Mouse (Mus musculus): ENCODE data around the gene Ppp1r13l. TPM values are rescaled to one million over a fixed set of nuclear protein-coding genes. Genes with fewer than 3 reads are reported as not detected.

Gene Ppp1r13l
- polyA plus RNA-seq, 2 experiments = 15.3 to 33.8 TPM

DNA sequence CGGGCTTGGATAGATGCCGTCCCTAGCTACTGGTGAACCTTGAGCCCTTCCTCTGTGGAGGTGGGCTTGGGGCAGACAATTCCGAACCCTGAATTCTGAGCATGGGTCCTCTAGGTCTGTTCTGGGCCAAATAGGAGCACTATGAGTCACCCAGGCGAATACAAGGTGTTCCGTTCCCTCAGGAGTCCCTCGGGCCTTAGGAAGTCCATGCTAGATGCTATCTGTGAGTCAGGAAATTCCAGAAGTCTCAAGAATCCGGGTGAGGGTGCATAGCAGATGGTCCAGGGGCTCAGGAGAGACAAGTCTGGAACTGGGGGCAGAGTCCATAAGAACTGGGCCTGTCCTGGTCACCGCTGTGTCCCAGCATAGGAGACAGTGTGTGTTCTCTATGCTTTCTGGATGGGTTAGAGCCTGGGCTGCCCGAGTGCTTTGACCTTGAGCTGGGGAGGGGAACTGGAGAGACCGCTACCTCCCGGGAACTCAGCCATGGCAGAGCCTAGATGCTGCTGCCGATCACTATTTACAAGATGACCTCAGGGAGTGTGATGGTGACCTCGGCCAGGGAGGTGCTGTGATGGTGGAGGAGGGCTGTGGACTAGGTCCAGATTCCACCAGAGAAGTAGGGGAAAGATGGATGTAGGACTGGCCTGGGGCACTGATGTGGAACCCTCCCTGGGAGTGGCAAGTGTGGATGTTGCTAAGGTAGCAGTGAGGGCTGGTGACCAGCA lies 10.2 kb upstream of the Ppp1r13l start:
- Histone ChIP-seq H3K9me3 (ENCODE audit: control insufficient read depth, low read length) (no peaks in the 10 kb centered on the region), H3K27me3 (ENCODE audit: control insufficient read depth, insufficient read depth, low read length) (no peaks in the 10 kb centered on the region), H3K4me2 (replicated peaks; ENCODE audit: low read depth, low read length, severe bottlenecking) (no peak overlapping the region), H3K9ac (ENCODE audit: low read depth, low read length, severe bottlenecking) (no peak overlapping the region), H3K27ac (replicated peaks; ENCODE audit: low read depth, low read length) (no peak overlapping the region), H3K4me1 (ENCODE audit: control insufficient read depth, insufficient read depth, low read length) (peaks cover 10% of the 10 kb centered on the region), H3K4me3 (replicated peaks; ENCODE audit: low read length) (no peak overlapping the region), H3K36me3 (ENCODE audit: control insufficient read depth, insufficient read depth, low read length) (peaks cover 59% of the 10 kb centered on the region)
- ATAC-seq (ENCODE audit: low FRiP score, low read depth) (no peak), DNase-seq (ENCODE audit: low spot score) (no peak)
- no peak for TF ChIP-seq POLR2A (IDR thresholded peaks at IDR 0.05; ENCODE audit: borderline replicate concordance, extremely low read depth, insufficient read depth, insufficient read length)
- WGBS = 87% methylated on average over 13 of the region's 13 CpGs

DNA sequence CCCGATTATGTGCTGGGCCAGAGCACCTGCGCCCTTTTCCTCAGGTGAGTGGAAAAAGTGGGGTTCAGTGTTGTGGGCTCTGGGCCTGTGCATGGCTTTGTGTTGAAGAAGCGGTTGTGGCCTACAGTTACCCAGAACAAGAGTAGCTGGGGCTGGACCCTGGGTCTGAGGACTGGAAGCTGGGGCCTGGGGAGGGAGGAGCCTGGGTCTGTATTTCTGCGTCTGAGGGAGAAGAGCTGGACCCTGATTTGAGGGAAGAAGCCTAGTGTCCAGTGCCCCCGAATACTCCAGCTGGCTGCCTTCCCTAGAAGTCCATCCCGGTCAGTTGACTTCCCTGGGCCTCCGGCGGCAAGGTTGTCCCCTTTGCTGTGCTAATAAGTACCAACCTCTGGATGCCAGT lies 9.3 kb upstream of the Ppp1r13l start:
- DNase-seq (ENCODE audit: low spot score) (no peak), ATAC-seq (ENCODE audit: low FRiP score, low read depth) (no peak)
- Histone ChIP-seq H3K4me3 (replicated peaks; ENCODE audit: low read length) (no peak overlapping the region), H3K9me3 (ENCODE audit: control insufficient read depth, low read length) (no peaks in the 10 kb centered on the region), H3K27ac (replicated peaks; ENCODE audit: low read depth, low read length) (no peak overlapping the region), H3K36me3 (ENCODE audit: control insufficient read depth, insufficient read depth, low read length) (peaks cover 67% of the 10 kb centered on the region), H3K27me3 (ENCODE audit: control insufficient read depth, insufficient read depth, low read length) (no peaks in the 10 kb centered on the region), H3K9ac (ENCODE audit: low read depth, low read length, severe bottlenecking) (no peak overlapping the region), H3K4me1 (ENCODE audit: control insufficient read depth, insufficient read depth, low read length) (peaks cover 8% of the 10 kb centered on the region), H3K4me2 (replicated peaks; ENCODE audit: low read depth, low read length, severe bottlenecking) (no peak overlapping the region)
- 93% methylated on average over 8 of the region's 8 CpGs for WGBS
- TF ChIP-seq POLR2A (IDR thresholded peaks at IDR 0.05; ENCODE audit: borderline replicate concordance, extremely low read depth, insufficient read depth, insufficient read length) = no peak

DNA sequence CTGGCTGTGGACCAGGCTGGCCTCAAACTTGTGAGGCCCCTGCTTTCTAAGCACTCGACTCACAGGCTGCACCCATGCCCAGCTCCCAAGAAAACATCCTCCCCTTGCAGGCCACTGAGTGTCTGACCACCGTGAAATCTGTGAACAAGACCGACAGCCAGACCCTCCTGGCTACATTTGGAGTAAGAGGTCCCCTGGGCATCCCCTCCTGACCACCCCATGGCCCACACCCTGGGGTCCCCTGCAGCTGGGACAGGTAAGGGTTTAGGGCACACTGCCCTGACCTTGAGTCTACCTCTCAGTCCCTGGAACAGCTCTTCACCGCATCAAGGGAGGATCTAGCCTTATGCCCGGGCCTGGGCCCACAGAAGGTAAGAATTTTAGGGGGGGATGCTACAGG lies 4.6 kb upstream of the Ppp1r13l start:
- peaks cover 5% of the 10 kb centered on the region; the same call in 1 of the 2 replicates for H3K4me1 ChIP-seq (ENCODE audit: control insufficient read depth, insufficient read depth, low read length)
- no peak for DNase-seq (ENCODE audit: low spot score)
- ATAC-seq (ENCODE audit: low FRiP score, low read depth) = no peak
- no peak overlapping the region for H3K4me3 ChIP-seq (replicated peaks; ENCODE audit: low read length)
- no peak overlapping the region for H3K4me2 ChIP-seq (replicated peaks; ENCODE audit: low read depth, low read length, severe bottlenecking)
- H3K27ac ChIP-seq (replicated peaks; ENCODE audit: low read depth, low read length) = no peak overlapping the region
- 86% methylated on average over 5 of the region's 5 CpGs for WGBS
- H3K9ac ChIP-seq (ENCODE audit: low read depth, low read length, severe bottlenecking) = no peak overlapping the region
- H3K36me3 ChIP-seq (ENCODE audit: control insufficient read depth, insufficient read depth, low read length) = peaks cover 67% of the 10 kb centered on the region
- H3K9me3 ChIP-seq (ENCODE audit: control insufficient read depth, low read length) = no peaks in the 10 kb centered on the region
- H3K27me3 ChIP-seq (ENCODE audit: control insufficient read depth, insufficient read depth, low read length) = no peaks in the 10 kb centered on the region
- no peak for TF ChIP-seq POLR2A (IDR thresholded peaks at IDR 0.05; ENCODE audit: borderline replicate concordance, extremely low read depth, insufficient read depth, insufficient read length)

DNA sequence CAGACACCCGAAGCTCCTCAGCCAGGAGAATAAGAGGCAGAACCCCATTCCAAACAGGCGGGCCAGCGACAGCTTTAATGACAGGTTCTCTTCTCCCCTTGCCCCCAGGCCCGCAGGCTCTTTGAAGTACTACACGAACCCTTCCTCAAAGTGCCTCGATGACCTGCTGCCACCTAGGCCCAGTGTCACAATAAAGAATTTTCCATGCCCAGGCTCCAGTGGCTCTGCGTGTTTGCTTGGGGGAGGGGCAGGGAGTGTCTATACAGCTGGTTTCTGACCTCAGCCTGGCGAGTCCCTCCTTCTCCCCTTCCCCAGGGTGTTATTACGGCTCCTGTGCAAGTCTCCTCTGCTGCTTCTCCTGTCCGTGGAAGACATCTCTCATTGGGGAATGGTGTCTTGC lies 3.2 kb upstream of the Ppp1r13l start:
- H3K27me3 ChIP-seq (ENCODE audit: control insufficient read depth, insufficient read depth, low read length) = no peaks in the 10 kb centered on the region
- H3K36me3 ChIP-seq (ENCODE audit: control insufficient read depth, insufficient read depth, low read length) = peaks cover 57% of the 10 kb centered on the region
- no peak overlapping the region for H3K4me2 ChIP-seq (replicated peaks; ENCODE audit: low read depth, low read length, severe bottlenecking)
- 66% methylated on average over 10 of the region's 10 CpGs for WGBS
- no peaks in the 10 kb centered on the region for H3K9me3 ChIP-seq (ENCODE audit: control insufficient read depth, low read length)
- H3K9ac ChIP-seq (ENCODE audit: low read depth, low read length, severe bottlenecking) = no peak overlapping the region
- no peak for TF ChIP-seq POLR2A (IDR thresholded peaks at IDR 0.05; ENCODE audit: borderline replicate concordance, extremely low read depth, insufficient read depth, insufficient read length)
- peaks cover 7% of the 10 kb centered on the region; the same call in 1 of the 2 replicates for H3K4me1 ChIP-seq (ENCODE audit: control insufficient read depth, insufficient read depth, low read length)
- no peak for DNase-seq (ENCODE audit: low spot score)
- no peak for ATAC-seq (ENCODE audit: low FRiP score, low read depth)
- no peak overlapping the region for H3K4me3 ChIP-seq (replicated peaks; ENCODE audit: low read length)
- H3K27ac ChIP-seq (replicated peaks; ENCODE audit: low read depth, low read length) = no peak overlapping the region

DNA sequence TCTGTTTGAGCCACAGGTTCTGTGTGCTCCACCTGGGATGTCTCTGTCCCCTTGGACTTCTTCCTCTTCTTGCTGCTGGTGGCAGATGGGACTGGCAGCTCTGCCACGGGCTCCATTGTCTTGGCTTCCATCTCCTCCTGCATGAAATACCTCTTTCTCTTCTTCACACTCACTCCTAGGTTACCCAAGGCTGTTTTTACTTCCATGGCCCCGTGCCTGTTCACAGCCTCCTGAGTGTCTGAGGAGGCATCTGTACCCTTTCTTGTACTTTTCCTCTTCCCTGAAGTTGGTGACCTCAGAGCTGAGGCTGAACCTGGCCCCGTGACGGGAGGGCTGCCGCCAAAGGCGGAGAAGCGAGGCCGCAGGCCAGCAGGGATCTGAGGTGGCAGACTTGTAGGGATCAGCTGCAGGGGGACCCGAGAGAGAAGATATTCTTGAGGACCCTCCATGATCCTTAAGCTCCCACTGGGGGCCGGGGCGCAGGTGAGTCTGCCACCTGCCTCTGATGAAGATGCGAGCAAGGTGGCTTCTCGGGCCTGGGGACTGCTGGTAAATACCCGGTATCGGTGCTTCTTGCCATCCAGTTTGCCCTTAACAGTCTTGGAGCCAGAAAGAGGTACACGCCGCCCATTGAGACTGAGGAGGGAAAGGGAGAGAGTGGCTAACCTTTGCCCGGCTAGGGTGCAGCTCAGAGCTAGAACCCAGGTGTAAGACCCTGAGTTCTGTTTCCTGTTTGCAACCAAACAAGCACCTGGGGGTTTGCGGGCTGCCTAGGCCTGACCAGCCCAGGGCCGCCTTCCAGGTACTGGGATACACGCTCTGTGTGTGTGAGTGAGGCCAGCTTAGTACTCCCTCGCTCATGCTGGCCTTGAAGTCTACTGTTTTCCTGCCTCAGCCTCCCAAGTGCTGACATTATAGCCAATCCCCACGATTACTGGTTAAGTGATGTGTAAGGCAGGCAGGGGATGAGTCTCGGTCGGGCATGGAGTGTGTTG lies 1.9 kb upstream of the Ppp1r13l start:
- no peaks in the 10 kb centered on the region for H3K27me3 ChIP-seq (ENCODE audit: control insufficient read depth, insufficient read depth, low read length)
- no peaks in the 10 kb centered on the region for H3K9me3 ChIP-seq (ENCODE audit: control insufficient read depth, low read length)
- H3K4me1 ChIP-seq (ENCODE audit: control insufficient read depth, insufficient read depth, low read length) = peaks cover 12% of the 10 kb centered on the region
- H3K9ac ChIP-seq (ENCODE audit: low read depth, low read length, severe bottlenecking) = peak overlapping the region; percentile 66
- DNase-seq (ENCODE audit: low spot score) = no peak
- ATAC-seq (ENCODE audit: low FRiP score, low read depth) = no peak
- WGBS = 91% methylated on average over 25 of the region's 25 CpGs
- H3K36me3 ChIP-seq (ENCODE audit: control insufficient read depth, insufficient read depth, low read length) = peaks cover 48% of the 10 kb centered on the region
- TF ChIP-seq POLR2A (IDR thresholded peaks at IDR 0.05; ENCODE audit: borderline replicate concordance, extremely low read depth, insufficient read depth, insufficient read length) = no peak
- H3K4me3 ChIP-seq (replicated peaks; ENCODE audit: low read length) = peak overlapping the region; percentile 66
- peak overlapping the region; percentile 97 for H3K4me2 ChIP-seq (replicated peaks; ENCODE audit: low read depth, low read length, severe bottlenecking)
- no peak overlapping the region for H3K27ac ChIP-seq (replicated peaks; ENCODE audit: low read depth, low read length)

Data from limb, embryonic 14.5 days (tissue).